Mouse (Mus musculus) olfactory bulb, adult 2 months (tissue): ENCODE measurements around the gene Gm49384. TPM values are rescaled to one million over a fixed set of nuclear protein-coding genes. Genes with fewer than 3 reads are reported as not detected.
A peak's percentile ranks its signal among the peaks of the same experiment; 100 is the strongest.
"Not testable (repeated sequence)": the region's sequence is repeated elsewhere in the genome, so short reads cannot be mapped to it uniquely, and the experiment has no call there.

Source experiments
- H3K27ac ChIP-seq: fragments of 200-500 bp; 2 replicates; pipeline ENCODE4 v1.5.1; 2012; ENCODE audit warnings: low read depth, low read length; ENCODE audit not compliant: insufficient read depth
- H3K4me1 ChIP-seq: fragments of 200-500 bp; 2 replicates; pipeline ENCODE4 v1.6.1; 2012; ENCODE audit warnings: low read length; ENCODE audit not compliant: control insufficient read depth, insufficient read depth
- H3K4me3 ChIP-seq: fragments of 200-500 bp; 2 replicates; pipeline ENCODE4 v1.5.1; 2012; ENCODE audit warnings: mild to moderate bottlenecking, low read depth, low read length, moderate library complexity; ENCODE audit not compliant: insufficient read depth
- CTCF ChIP-seq: fragments of 200-500 bp; IDR thresholded peaks from 2 replicates; pipeline ENCODE4 v1.5.1; 2012; ENCODE audit warnings: low read depth, mild to moderate bottlenecking, low read length, moderate library complexity; ENCODE audit not compliant: insufficient read depth
- POLR2A ChIP-seq: fragments of 200-500 bp; IDR thresholded peaks from 2 replicates; pipeline ENCODE4 v1.6.1; 2012; ENCODE audit warnings: mild to moderate bottlenecking, low read depth, low read length, moderate library complexity; ENCODE audit not compliant: insufficient read depth
- WGBS: fragments of 180-500 bp; shearing (Covaris S2); methylation state at CpG from one replicate; pipeline ENCODE4 v1.1.7; 2018; 5-methylcytosine and 5-hydroxymethylcytosine counted together
- polyA plus RNA-seq: library from polyadenylated mRNA; stranded (reverse); fragments of >200 nt; gene quantifications from 2 replicates; pipeline ENCODE4 v1.2.4, GENCODE M21; 2012; ENCODE audit warnings: low replicate concordance; ENCODE audit not compliant: missing spikeins, insufficient read depth, insufficient read length

Gene Gm49384
- polyA plus RNA-seq, 1 experiment = not detected

DNA sequence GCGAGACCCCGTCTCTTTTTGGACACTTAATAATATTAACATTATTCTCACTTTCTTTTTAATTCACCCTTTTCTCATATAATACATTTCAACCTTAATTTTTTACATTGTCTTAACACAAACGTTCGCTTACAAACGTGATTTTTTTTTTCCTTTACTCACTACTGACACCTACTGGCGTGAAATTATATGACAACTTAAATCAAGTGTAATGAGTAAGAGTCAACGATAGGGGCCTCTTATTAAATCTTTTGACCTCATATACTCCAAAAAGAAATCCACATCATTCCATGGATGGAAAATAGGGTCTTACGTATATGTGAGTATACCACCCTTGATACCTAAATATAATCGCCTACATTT lies 44.5 kb downstream of the Gm49384 start:
- H3K4me3 ChIP-seq = no peak overlapping the region

DNA sequence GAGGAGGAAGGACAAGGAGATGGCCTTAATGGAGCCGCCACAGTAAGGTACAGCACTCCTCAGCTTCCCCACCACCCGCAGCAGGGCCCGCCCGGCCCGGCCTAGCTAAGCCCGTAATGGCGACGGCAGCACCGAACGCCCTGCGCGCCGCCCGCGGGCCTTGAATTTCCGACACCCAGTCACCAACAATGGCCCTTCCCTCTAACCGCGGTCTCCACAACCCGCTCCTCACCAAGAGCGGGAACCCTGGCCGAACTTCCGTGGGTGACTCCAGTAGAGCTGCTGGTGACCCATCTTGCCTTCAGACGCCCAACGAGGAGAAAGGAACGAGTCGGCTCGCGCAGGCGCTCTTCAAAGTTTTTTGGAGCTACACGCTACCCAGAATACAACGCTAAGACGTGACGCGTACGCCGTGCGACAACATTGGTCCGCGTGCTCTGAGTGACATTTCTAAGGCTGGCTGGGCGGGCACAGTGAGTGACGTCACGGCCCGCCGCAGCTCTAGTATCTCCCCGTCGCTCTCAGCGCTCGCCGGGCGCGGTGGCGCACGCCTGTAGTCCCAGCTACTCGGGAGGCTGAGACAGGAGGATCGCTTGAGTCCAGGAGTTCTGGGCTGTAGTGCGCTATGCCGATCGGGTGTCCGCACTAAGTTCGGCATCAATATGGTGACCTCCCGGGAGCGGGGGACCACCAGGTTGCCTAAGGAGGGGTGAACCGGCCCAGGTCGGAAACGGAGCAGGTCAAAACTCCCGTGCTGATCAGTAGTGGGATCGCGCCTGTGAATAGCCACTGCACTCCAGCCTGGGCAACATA lies 45.1 kb downstream of the Gm49384 start, which contains the start of gene Rps29:
Gene Rps29 (minus strand): TSS at position 422 of the 813 bp plus-strand sequence.
- Histone ChIP-seq H3K4me3 (peak within 1 kb of the TSS; percentile 88), H3K27ac (peak within 1 kb of the TSS; percentile 66)
- TF ChIP-seq POLR2A = peak; percentile 73
- WGBS = under 1% methylated on average over 58 of the region's 68 CpGs
- H3K4me1 ChIP-seq = not testable (repeated sequence)

More for the DNA sequence above, 44.5 kb downstream of the Gm49384 start:
- WGBS = 3% methylated on average over 9 of the region's 9 CpGs
- Histone ChIP-seq H3K27ac (no peak overlapping the region), H3K4me1 (no peaks in the 10 kb centered on the region; the same call in 1 of the 2 replicates)
- no peak for TF ChIP-seq CTCF
- TF ChIP-seq POLR2A = no peak

DNA sequence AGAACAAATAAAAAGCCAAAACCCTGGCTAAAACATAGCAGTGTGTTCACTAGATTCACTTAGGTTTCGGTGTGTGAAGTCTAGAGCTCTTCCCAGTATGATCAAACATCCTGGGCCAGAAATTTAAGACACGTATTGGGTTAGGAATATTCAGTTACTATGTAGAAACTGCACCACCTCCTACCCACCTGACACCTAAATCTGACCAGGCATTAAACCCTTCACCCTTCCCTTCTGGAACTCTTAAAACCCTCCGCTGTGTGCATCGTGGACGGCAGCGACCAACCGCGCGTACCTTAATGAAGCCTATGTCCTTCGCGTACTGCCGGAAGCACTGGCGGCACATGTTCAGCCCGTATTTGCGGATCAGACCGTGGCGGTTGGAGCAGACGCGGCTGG lies 45.7 kb downstream of the Gm49384 start:
- Histone ChIP-seq H3K27ac (peak overlapping the region; percentile 66), H3K4me1 (no peaks in the 10 kb centered on the region; the same call in 1 of the 2 replicates), H3K4me3 (peak overlapping the region; percentile 88)
- under 1% methylated on average over 19 of the region's 19 CpGs for WGBS
- no peak for TF ChIP-seq POLR2A
- TF ChIP-seq CTCF = no peak

DNA sequence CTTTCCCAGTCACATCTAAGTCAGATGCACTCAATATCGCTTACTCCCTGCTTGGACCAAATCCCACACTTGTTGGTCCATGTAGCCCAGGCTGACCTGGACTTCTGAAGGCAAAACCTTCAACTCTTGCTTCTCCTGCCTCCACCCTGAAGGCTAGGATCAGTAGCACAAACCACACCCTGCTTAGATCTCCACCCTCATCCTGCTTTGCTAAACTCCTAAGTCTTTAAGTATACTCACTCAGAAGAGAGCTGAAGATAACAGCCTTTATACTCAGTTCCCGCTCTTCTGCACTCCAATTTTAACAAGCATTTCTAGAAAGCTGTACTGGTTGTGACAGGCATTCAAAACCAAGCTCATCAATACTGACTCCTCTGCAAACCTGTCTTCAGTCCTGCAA lies 47.0 kb downstream of the Gm49384 start:
- TF ChIP-seq CTCF = no peak
- no peak for TF ChIP-seq POLR2A
- Histone ChIP-seq H3K4me3 (no peak overlapping the region), H3K4me1 (no peaks in the 10 kb centered on the region; the same call in 1 of the 2 replicates), H3K27ac (no peak overlapping the region)
- 99% methylated on average over 2 of the region's 2 CpGs for WGBS

DNA sequence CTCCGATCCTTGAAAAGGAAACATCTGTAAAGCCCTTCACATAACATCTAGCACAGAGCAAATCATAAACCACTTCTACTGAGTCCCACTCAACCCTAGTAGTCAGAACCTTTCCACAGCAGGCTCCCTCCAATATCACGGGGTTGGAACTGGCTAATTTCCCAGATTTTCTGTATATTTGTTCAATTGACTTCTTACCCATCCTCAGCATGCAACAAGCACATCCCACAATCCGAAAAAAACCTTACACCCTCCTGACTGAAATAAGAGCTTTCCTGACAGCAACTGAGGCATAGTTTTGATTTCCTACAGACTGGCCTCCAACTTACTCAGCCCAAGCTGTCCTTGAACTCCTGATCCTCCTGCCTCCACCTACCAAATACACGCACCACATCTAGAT lies 47.6 kb downstream of the Gm49384 start:
- TF ChIP-seq POLR2A = no peak
- no peak for TF ChIP-seq CTCF
- Histone ChIP-seq H3K4me1 (no peaks in the 10 kb centered on the region; the same call in 1 of the 2 replicates), H3K27ac (no peak overlapping the region), H3K4me3 (no peak overlapping the region)
- WGBS = 71% methylated on average over 4 of the region's 4 CpGs

DNA sequence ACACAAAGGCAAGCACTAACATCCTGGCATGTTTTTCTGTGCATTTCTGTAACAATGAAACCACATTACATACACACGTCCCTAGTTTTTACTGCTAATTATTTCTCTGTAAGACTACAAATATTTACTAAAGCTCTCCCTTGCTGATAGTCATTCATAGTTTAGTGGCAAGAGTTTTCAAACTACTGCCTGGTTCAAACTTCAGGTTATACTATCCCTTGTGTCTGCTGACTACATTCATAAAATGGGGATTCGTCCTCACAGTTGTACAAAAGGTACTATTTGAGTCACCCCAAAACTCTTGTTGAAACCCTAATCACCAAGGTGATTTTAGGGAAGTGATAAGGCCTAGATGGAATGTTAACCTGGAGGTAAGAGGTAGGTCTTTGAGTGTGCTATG lies 48.1 kb downstream of the Gm49384 start:
- 73% methylated on average over 2 of the region's 2 CpGs for WGBS
- no peak overlapping the region for H3K4me3 ChIP-seq
- H3K4me1 ChIP-seq = no peaks in the 10 kb centered on the region; the same call in 1 of the 2 replicates
- H3K27ac ChIP-seq = no peak overlapping the region
- TF ChIP-seq POLR2A (no peak), CTCF (no peak)

DNA sequence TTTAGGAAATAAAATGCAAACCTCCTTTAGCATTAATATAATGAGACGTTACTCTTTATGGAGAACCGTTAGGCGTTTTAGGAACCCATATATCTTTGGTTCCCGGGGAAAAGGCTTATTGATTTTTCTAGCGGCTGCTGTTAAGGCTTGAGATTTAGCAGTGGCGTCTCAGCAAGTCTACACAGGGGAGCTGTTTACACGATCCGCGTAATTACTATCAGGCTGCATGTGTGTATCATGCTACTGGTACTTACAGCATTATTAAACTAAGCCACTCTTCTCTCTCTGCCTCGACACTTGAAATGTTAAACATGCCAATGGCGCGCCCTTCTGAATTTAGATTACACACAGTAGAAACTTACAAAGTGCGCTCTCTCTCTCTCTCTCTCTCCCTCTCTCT lies 54.0 kb downstream of the Gm49384 start:
- H3K4me3 ChIP-seq = no peak overlapping the region
- H3K27ac ChIP-seq = no peak overlapping the region
- H3K4me1 ChIP-seq = no peaks in the 10 kb centered on the region
- TF ChIP-seq POLR2A = no peak
- TF ChIP-seq CTCF = no peak
- WGBS = 71% methylated on average over 13 of the region's 13 CpGs

DNA sequence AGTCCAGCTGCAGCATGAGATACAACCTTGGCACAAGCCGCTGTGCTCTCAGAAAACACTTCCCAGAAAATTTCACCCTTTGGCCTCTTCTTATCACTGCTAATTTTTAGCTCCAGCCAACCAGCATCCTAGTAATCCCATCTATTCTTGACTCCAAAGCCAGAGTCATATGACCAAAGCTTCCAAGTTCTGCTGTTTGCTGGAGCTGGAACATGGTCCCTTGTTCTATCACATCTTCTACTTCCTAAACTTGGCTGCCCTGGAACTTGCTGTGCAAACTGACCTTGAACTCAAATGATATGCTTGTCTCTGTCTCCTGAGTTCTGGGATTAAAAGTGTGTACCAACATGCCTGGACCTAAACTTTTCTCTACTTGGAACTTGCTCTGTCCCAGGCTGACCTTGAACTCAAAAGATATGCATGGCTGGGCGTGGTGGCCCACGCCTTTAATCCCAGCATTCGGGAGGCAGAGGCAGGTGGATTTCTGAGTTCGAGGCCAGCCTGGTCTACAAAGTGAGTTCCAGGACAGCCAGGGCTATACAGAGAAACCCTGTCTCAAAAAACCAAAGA lies 56.8 kb downstream of the Gm49384 start:
- no peak overlapping the region for H3K27ac ChIP-seq
- no peak overlapping the region for H3K4me3 ChIP-seq
- no peaks in the 10 kb centered on the region for H3K4me1 ChIP-seq
- 95% methylated on average over 5 of the region's 5 CpGs for whole genome bisulfite sequencing
- TF ChIP-seq POLR2A (no peak), CTCF (no peak)

DNA sequence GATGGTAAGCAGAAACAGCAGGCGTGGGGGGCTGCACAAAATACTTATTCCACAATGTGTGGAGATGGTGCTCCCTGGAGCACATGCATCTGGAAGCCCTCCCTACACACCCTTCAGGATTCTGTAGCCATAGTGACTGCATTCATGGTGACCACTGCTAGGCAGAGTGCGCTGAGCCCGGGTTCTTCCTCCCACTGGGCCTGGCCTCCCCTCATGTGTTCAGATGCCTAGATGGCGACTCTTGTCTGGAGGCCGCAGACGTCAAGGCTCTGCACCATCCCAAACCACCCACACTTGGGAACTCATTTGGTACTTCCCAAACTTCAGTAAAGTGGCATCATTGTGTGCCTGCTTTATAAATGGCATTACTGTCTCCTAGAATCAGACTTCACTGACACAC lies 60.6 kb downstream of the Gm49384 start:
- WGBS = 82% methylated on average over 6 of the region's 6 CpGs
- TF ChIP-seq CTCF = no peak
- TF ChIP-seq POLR2A = no peak
- no peak overlapping the region for H3K4me3 ChIP-seq
- H3K27ac ChIP-seq = no peak overlapping the region
- no peaks in the 10 kb centered on the region for H3K4me1 ChIP-seq

DNA sequence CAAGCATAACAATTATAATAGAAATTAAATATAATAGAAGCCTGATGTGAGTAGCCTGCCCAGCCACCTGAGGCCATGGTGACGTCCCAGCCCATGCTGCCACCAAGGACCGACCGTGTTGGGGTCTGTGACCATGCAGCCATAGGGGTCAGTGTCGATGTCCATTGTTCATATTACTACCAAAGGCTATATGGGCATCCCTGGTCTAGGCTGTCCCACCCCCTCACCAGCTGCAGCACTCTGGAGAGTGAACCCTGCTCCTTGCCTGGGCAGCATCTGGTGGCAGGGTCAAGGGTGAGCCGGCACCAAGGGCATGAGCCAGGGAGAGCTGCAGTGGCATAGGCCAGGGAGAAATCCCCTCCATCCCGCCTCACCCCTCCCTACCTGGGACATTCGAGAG lies 64.2 kb downstream of the Gm49384 start:
- H3K4me3 ChIP-seq = no peak overlapping the region
- 92% methylated on average over 7 of the region's 7 CpGs for WGBS
- H3K27ac ChIP-seq = no peak overlapping the region
- H3K4me1 ChIP-seq = no peaks in the 10 kb centered on the region
- TF ChIP-seq POLR2A = no peak
- no peak for TF ChIP-seq CTCF

Other genes starting within 250 kb of the Gm49384 start
- gene Rps29, start 45.1 kb downstream of the Gm49384 start, polyA plus RNA-seq = not detected in 2 replicates
- not detected in 2 replicates for gene Lrr1, start 35.5 kb downstream of the Gm49384 start, polyA plus RNA-seq
- gene Rpl36al, start 20.2 kb downstream of the Gm49384 start, polyA plus RNA-seq = not detected in 2 replicates
- not detected in 2 replicates for gene Mgat2, start 20.1 kb downstream of the Gm49384 start, polyA plus RNA-seq
- not detected in 2 replicates for gene Gm49383, start 7.2 kb downstream of the Gm49384 start, polyA plus RNA-seq
- not detected in 2 replicates for gene Dnaaf2, start 5.8 kb downstream of the Gm49384 start, polyA plus RNA-seq
- not detected in 2 replicates for gene Pole2, start 23.9 kb upstream of the Gm49384 start, polyA plus RNA-seq
- not detected in 2 replicates for gene Klhdc1, start 36.9 kb upstream of the Gm49384 start, polyA plus RNA-seq
- not detected in 2 replicates for gene Klhdc2, start 92.4 kb upstream of the Gm49384 start, polyA plus RNA-seq
- gene Nemf, start 152.9 kb upstream of the Gm49384 start, polyA plus RNA-seq = not detected in 2 replicates
- 607 TPM in 1 of 2 replicates, not detected in the other for gene Arf6, start 167.9 kb upstream of the Gm49384 start, polyA plus RNA-seq
- not detected in 2 replicates for gene Gm9887, start 168.2 kb upstream of the Gm49384 start, polyA plus RNA-seq